Mouse (Mus musculus) naive thymus-derived CD4-positive, alpha-beta T cell, adult 5 months (primary cell): ENCODE measurements around the gene Gm21425. TPM values are rescaled to one million over a fixed set of nuclear protein-coding genes. Genes with fewer than 3 reads are reported as not detected.

Source experiments
- polyA plus RNA-seq: library from polyadenylated mRNA; unstranded; fragments of 100-300 nt; shearing (Covaris generic); gene quantifications from one replicate; pipeline ENCODE4 v1.2.1, GENCODE M21; 2017

Gene Gm21425
- polyA plus RNA-seq, result not detected

DNA sequence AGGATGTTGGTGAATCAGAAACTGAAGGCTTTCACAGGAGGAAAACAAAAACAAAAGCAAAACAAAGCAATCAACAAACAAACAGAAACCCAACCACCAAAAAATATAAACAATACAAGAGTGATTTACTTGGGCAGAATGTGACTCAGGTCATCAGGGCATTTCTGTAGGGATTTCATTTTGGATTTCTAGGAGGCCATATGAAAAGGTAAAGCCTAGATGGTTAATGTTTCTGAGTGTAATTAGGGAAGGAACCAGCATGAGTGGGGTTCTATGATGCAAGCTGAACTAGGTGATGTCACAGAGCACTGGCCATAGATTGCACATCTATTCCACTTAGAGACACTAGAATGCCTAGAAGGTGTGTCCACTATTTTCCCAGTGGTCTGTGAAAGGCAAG lies at the start of gene Gm21425:
TSS of gene Gm21425 (plus strand) at position 301 of the 400 bp plus-strand sequence.

GRCm38 (mm10) chrY:13133392-13133791 lies 28.4 kb upstream of the Gm21425 start, which contains the start of gene Gm21891:
Gene Gm21891, minus strand, starts transcription at chrY:13133492.

Other genes with a start within 250 kb of the Gm21425 start
- not detected for gene Gm20807, start 119.1 kb upstream of the Gm21425 start, polyA plus RNA-seq
- not detected for gene Gm21891, start 28.5 kb upstream of the Gm21425 start, polyA plus RNA-seq
- gene Gm21828, start 62.0 kb downstream of the Gm21425 start, polyA plus RNA-seq, result not detected
- not detected for gene Gm21440, start 90.4 kb downstream of the Gm21425 start, polyA plus RNA-seq
- gene Gm21454, start 90.5 kb downstream of the Gm21425 start, polyA plus RNA-seq, result not detected
- not detected for gene Gm21725, start 187.1 kb downstream of the Gm21425 start, polyA plus RNA-seq